Mouse (Mus musculus) mouse trophoblast stem cell (cell line): ENCODE data around the gene Sacm1l.

Source experiments
- in situ Hi-C, 2 experiments: fragments of 300-500 bp; cut with MseI, MboI; formaldehyde crosslinking; loops; 2 replicates in 1 of 2; 3 replicates in 1 of 2; pipeline ENCODE4 v1.15.1; 2025

Gene Sacm1l

DNA sequence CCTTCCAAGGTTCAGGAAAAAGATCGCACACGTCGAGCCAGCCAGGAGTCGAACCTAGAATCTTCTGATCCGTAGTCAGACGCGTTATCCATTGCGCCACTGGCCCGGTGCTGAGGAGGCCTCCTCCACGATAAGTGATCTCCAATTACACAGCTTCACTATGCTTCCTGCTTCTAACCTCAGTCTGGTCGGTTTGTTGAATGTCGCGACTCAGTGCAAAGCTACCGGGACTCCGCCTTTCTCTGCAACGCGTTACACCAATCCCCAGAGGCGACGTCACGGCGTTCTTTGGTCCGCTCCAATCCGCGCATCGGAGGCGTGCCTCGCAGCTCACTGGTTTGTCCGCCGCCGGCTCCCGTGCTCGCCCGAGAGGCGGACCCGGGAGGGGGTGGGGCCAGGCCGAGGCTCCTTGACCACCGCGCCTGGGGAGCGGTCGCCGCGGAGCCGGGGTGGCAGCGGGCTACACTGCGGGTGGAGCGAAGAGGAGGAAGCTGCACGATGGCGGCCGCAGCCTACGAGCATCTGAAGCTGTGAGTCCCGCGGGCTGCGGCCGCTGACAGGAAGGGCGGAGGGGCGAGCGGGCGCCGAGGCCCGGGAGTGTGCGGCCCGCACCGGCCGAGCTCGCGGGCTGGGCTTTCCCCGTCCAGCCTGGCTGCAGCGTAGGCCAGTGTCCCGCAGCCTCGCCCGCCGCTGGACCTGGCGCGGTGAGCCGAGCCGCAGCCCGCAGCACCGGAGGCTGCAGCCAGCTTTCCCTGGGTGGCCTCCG is at the start of gene Sacm1l:
TSS of gene Sacm1l (plus strand) at position 368 of the 766 bp plus-strand sequence.
- in situ Hi-C loops: loop anchor here in 1 of 2 experiments (10.0 kb wide), 1 partner anchor 275 kb away; no protein-coding TSS in a partner anchor

DNA sequence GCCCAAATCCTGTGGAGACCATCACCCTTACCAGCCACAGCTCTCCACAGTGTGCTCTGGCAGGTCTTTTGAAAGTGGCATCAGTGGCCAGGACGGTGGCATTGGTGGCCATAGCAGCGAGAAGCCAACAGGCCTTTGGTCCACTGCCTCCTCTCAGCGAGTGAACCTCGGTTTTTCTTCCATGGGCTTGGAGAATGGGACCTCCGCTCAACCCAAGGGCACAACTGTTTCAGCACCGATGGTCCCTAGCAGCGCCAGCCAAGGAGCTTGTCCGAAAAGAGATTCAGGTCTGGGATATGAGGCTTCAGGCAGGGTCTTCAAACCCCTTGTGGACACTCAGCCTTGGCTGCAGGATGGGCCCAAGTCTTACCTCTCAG is 49.7 kb upstream of the Sacm1l start:
- in situ Hi-C loops: no loop called here

DNA sequence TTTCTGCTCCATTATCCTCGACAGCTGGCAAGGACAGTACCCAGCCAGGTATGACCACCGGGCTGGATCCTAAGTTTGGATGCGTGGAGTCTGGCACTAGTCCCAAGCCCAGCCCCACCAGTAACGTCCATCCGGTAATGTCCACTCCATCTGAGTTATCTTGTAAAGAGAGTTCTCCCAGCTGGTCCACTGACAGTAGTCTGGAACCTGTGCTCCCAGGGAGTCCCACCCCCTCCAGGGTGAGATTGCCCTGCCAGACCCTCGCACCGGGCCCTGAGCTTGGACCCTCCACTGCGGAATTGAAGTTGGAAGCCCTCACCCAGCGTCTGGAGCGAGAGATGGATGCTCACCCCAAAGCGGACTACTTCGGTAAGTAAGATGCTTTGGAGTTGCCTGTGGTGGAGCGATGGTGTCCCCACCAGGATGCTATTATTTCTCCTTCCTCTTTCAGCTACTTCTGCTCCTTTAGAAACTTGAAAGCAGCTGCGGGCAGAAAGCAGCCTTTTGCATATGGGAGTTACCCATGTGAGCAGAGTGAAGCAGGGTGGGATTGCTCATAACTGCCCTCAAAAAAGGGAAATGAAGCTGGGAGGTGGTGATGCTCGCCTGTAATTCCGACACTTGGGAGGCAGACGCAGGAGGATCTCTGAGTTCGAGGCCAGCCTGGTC is 49.2 kb upstream of the Sacm1l start:
- in situ Hi-C loops: no loop called here

DNA sequence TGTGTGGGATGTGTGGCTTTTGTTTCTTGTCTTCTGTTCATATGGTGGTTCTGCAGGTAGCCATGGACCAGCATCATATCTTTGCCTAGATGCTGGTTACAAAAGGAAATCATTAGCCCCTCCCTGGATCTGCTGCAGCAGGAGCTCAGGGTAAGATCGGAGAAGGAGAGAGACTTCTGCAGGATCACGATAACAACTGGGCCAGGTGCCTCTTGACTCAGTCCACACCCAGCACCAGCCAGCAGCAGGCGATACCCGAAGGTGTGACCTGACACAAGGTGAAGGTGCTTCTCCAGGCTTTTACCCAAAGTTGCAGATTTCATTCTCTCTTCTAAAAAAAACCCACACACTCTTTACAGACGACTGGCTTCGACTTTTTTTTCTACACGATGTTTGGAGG is 48.4 kb upstream of the Sacm1l start:
- in situ Hi-C loops: no loop called here

DNA sequence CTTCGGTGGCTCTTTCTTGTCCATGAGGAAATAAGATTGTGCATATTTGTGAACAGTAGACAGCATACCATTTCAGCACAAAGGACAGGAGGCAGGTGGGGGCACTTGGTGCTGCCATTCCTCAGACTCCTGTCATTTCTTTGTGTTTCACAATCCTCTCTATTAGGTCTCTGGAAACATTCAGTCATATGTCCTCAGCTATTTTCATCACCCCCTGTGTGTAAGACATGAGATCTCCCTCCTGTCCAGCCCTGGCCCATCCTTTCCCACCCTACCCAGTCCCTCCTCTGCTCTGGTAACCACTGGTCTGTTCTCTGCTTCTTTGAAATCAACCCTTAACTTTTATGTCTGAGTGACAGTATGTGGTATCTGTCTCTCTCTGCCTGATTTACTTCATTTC is 46.0 kb upstream of the Sacm1l start:
- in situ Hi-C loops: no loop called here

DNA sequence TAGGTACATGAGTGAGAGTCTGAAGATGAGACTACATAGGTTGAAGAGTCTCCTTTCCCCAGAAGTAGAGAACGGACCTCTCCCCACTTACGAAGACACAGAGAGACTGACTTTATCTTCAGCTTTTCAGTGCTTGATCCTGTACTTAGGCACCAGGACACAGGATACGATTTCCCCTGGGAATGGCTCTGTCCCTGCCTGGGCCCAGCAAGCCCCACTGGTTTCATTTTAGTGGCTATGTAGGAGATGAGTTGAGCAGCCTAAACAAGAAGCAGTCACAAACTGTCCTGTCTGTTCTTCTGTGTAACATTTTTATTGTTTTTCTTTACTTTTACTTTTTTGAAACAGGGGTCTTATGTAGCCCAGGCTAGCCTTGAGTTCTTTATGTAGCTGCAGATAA is 44.7 kb upstream of the Sacm1l start:
- in situ Hi-C loops: no loop called here

DNA sequence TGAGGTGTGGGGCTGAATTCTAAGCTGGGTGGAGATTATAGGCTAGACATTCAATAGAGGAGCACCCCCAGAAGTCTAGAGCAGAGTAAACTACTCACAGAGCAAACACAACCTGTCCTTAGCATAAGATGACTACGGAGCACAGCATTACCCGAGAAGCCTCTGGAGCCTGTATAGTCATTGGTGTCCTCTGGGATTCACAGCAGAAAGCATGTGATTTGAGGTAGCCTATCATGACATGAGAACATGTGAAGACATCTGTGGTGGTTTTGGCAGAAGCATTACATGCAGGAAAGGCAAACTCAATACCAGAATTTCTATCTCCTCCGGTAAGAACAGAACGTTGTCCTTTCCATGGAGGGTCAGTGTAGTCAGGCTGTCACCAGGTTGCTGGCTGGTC is 44.0 kb upstream of the Sacm1l start:
- in situ Hi-C loops: no loop called here

DNA sequence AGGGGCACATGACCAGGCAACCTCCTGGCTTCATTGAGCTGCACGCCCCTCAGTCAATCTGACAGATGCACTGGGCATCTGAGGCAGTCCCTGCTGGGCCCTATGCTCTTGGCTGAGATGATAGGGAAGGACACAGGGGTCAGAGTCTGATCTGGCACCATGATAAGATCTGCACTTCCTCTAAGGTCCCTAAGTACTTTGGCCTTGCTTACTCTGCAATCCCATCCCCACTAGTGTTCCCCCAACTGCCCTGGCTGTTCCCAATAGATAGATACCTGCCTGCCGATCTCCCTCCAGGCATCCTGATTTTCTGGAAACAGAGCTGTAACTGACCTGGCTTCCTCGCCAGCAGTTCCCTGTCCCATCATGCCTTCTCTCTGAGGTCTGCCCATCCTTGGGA is 42.9 kb upstream of the Sacm1l start:
- in situ Hi-C loops: no loop called here

- in situ Hi-C loops: no loop called here
Observed at GRCm38 (mm10) chr9:123489073-123489472, 40.5 kb upstream of the Sacm1l start.

DNA sequence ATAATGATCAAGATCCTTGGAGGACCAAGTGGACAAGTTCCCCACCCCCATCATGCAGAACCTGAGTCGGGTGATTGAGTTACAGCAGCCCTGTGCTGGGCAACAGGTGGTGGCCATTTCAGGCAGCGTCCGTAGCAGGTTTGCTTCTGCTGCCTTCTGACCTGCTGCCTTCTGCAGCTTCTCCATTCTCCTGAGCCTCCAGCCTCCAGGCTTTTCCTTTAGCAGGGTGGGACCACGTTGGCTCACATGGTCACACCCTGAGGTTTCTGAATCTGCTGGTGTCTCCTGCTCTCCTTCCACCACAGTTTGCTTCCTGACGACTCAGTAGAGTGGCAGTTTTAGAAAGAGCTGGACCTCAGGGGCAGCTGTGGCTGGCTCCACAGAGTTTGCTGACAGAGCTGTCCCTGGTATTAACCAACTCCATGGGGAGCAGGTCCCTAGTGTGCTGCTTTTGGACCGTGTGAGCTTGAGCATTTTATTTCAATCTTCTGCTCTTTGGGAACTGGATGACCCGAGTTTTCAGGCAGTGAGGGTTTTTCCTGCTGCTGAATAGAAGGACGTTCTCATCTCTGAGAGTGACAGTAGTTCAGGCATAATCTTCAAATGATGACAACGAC is 39.7 kb upstream of the Sacm1l start:
- in situ Hi-C loops: no loop called here

- in situ Hi-C loops: no loop called here
Observed at GRCm38 (mm10) chr9:123490930-123491329, 38.6 kb upstream of the Sacm1l start.

- in situ Hi-C loops: no loop called here
Observed at GRCm38 (mm10) chr9:123491917-123492585, 37.5 kb upstream of the Sacm1l start.

DNA sequence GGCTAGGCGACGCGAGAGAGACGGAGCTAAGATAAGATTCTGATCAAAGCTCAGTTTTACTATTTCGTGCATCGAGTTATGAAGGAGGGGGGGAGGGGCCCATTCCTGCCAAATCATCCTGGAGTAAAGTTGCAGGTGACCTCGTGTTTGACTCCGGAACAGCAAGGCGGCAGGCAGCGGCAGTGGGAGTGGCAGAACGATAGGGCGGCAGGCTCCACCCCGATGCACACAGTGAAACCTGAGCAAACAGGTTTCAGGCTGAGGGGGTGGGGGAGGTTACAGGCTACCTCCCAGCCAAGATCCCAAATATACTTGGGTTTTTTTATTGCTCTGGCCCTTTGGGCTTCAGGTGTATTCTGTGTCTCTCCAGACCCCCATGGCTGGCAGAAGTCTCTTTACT is 32.9 kb upstream of the Sacm1l start:
- in situ Hi-C loops: no loop called here

GRCm38 (mm10) chr9:123497906-123498305 is 31.7 kb upstream of the Sacm1l start:
- in situ Hi-C loops: no loop called here

DNA sequence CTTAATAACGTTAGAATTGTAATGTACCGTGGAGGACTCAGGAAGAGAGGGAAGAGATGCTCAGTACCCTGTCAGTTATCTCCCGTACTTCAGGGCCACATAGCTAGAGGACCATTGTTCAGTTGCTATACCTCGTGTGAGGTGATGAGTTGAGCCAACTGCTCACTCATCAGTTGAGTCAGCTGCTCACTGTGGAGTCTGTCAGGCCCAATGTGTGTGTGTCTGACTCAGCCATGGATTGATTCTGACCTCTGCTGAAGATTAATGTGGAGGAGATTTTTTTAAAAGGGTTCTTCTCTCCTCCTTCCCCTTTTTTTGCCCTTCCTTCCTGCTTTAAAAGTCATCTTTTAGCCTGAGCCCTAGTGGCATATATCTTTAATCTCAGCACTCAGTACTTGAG is 29.1 kb upstream of the Sacm1l start:
- in situ Hi-C loops: no loop called here

DNA sequence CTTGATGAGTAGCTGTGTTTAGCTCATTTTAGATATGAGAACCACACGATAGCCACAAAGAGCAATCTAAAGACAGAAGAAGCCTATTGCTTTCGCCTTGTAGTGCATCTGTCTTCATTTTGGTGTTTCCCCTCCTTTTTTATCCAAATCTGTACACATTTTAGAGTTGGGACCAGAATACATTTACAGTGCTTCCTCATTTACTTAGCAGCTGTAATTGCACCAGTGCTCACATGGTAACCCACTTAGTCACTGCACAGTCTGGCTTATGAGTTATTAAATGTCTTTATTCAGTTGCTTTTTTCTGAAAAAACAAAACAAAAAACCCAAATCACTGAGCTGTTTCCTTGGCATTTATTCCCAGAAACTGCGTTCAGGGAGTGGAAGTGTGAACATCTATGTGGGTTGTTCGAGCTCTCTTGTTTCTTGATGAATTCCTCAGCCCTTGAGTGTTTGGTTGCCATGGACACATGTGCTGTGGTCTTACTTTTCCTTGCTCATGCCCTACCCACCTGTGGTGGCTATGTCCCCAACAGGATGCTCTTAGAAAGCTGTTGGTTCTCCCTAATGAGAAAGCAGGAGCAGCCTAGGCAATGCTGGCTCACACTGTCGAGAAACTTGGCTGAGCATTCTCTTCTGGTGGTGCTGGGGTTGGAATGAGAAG is 26.3 kb upstream of the Sacm1l start:
- in situ Hi-C loops: no loop called here

DNA sequence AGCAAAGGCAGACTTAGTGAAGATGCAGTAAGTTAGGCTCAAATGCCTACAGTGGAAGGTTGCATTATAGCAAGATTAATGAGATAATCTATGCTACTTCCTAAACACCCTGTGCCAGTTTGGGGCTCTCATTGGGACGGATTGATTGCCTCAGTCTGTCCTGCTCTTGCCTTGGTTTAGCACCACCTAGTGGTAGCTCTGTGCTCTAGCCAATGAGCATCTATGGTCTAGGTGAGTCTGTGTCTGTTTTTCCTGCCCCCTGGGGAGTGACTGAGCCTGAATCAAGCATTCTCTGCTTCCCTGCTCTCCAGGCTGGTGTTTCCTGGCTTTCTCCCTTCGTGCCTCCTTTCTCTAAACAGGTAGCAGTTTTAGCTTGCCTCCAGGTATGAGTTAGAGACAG is 25.2 kb upstream of the Sacm1l start:
- in situ Hi-C loops: no loop called here

DNA sequence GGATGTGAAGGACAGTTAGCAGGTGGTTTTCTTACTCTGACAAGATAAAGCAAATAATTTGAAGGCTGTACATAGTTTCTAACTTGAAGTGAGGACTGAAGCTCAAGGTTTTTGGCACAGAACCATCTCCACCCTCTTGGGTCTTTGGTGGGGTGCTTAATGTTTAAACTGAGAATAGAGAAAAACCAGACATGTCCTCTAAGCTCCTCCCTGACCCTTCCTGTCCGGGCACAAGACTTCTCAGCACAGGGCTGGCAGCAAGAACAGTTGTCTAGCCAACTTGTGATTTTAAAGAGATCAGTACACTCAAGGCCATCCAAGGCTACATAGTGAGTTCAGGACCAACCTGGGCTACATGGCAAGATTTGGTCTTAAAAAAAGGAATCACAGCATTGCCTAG is 24.0 kb upstream of the Sacm1l start:
- in situ Hi-C loops: no loop called here

DNA sequence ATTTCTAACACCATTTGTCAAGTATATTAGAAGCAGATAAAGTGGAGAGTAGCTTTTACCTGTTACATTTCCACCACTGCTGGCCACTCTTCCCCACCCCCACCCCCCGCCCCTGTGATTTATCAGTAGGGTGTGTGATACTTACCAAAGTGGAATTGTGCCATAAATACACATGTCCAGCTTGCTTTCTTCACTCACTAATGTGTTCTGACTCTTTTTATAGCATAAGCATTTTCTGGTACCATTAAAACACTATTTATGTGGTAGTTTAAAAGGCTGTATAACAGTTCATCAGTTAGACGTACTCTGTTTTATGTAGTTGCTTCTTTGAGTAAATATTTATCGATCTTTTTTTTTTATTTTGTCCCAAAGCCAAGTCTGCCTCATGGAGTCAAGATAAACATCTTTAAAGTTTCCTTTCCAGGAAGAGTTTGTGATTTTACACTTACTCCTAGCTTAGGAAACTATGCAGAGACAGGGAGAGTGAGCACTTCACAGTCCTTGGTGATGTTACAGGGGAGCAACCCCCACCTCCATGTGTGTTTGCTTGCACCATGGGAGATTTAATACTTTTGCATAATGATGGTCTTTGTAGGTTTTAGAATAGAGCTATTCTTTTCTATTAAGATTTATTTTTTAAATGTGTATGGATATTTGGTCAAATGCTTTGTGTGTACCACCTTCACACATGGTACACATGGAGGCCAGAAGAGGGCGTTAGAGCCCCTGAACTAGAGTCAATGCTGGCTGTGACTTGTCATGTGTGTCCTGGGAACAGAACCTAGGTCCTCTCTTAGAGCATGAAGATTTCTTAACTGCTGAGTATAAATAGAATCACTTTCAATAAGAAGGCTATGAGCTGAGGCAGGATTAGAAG is 23.1 kb upstream of the Sacm1l start:
- in situ Hi-C loops: no loop called here

DNA sequence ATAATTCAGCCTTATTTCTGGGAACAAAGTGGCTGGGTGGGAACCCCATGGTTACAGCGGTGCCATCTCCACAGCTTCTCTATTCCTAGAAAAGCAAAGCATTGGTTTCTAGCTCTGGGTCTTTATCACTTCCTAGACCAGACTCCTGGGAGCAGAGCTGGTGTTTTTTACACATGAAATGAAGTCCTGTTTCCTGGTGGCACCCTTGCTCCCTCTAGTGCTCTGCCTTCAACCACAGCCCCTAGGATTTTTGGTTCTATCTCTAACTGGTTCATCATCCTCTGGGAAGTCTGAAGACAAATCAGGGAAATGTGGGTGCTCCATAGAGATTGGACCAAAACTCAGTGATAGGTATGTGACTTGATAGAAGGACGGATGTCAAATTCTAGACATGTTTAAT is 22.2 kb upstream of the Sacm1l start:
- in situ Hi-C loops: no loop called here

DNA sequence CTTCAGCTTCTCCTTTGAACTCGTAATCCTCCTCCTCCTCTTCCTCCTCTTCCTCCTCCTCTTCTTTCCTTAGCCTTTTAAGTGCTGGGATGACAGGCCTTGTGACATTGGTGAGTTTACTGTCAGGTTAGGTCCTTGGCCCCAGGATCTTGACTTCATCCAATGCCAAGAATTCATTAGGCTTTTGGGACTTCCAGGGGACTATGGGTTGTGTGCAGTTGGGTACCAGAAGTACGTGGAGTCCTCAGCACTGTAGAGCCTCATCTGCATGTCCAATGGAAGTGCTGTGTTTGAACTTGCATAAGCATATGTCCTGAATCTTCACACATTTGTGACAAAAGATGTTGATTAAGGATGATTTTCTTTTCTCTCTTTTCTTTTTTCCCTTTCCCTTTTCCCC is 20.6 kb upstream of the Sacm1l start:
- in situ Hi-C loops: no loop called here
